Mouse (Mus musculus) ES-E14 (cell line): Measurements from ENCODE around the gene Slc7a9. TPM values are rescaled to one million over a fixed set of nuclear protein-coding genes. Genes with fewer than 3 reads are reported as not detected.

Source experiments
- DNase-seq: peaks from one replicate; pipeline ENCODE4 v3.0.0-alpha.2; 2013; ENCODE audit warnings: low read depth, low spot score
- H3K27ac ChIP-seq: 2 replicates; pipeline ENCODE4 v1.5.1; 2012; ENCODE audit warnings: low read depth, mild to moderate bottlenecking, low read length, moderate library complexity, mixed read lengths; ENCODE audit not compliant: poor library complexity, insufficient read depth, severe bottlenecking
- H3K36me3 ChIP-seq: 2 replicates; pipeline ENCODE4 v1.6.1; 2012; ENCODE audit warnings: mild to moderate bottlenecking, low read length, moderate library complexity, mixed read lengths; ENCODE audit not compliant: control insufficient read depth, poor library complexity, insufficient read depth, severe bottlenecking
- H3K4me1 ChIP-seq, 2 experiments: fragments of 150-350 bp in 1 of 2; sonication (generic) in 1 of 2; 2 replicates each; pipeline ENCODE4 v1.6.1; 2012; ENCODE audit warnings: low read length in 2 of 2, mild to moderate bottlenecking in 1 of 2, mixed read lengths in 1 of 2; ENCODE audit not compliant: control insufficient read depth in 2 of 2, insufficient read depth in 2 of 2, poor library complexity in 1 of 2
- H3K4me3 ChIP-seq, 2 experiments: fragments of 150-350 bp in 1 of 2; sonication (generic) in 1 of 2; 2 replicates each; pipeline ENCODE4 v1.5.1; 2012; ENCODE audit warnings: low read length in 2 of 2, low read depth in 1 of 2, mild to moderate bottlenecking in 1 of 2, mixed read lengths in 1 of 2; ENCODE audit not compliant: insufficient read depth in 1 of 2, poor library complexity in 1 of 2, severe bottlenecking in 1 of 2
- H3K9ac ChIP-seq: 2 replicates; pipeline ENCODE4 v1.6.1; 2012; ENCODE audit warnings: low read depth, mild to moderate bottlenecking, low read length, mixed read lengths; ENCODE audit not compliant: poor library complexity, insufficient read depth, severe bottlenecking
- H3K9me3 ChIP-seq: fragments of 150-350 bp; sonication (generic); 2 replicates; pipeline ENCODE4 v1.6.1; 2012; ENCODE audit warnings: low read depth, mild to moderate bottlenecking, low read length; ENCODE audit not compliant: control insufficient read depth, insufficient read depth
- CHD2 ChIP-seq: IDR thresholded peaks from 2 replicates; pipeline ENCODE4 v1.6.1; 2014; ENCODE audit warnings: mild to moderate bottlenecking, low read depth, low read length, inconsistent platforms
- HCFC1 ChIP-seq: IDR thresholded peaks from 2 replicates; pipeline ENCODE4 v1.6.1; 2012; ENCODE audit warnings: low read length, inconsistent platforms, borderline replicate concordance; ENCODE audit not compliant: insufficient read depth
- MAFK ChIP-seq: IDR thresholded peaks from 2 replicates; pipeline ENCODE4 v1.6.1; 2014; ENCODE audit warnings: mild to moderate bottlenecking, low read depth, low read length, inconsistent platforms; ENCODE audit not compliant: insufficient read depth
- ZC3H11A ChIP-seq: IDR thresholded peaks from 2 replicates; pipeline ENCODE4 v1.6.1; 2012; ENCODE audit warnings: low read depth, mild to moderate bottlenecking, inconsistent platforms, low read length, borderline replicate concordance
- ZNF384 ChIP-seq: IDR thresholded peaks from 2 replicates; pipeline ENCODE4 v1.6.1; 2012; ENCODE audit warnings: low read depth, low read length, inconsistent platforms
- in situ Hi-C, 2 experiments: fragments of 600-800 bp; cut with MboI; formaldehyde crosslinking; loops; one replicate each; pipeline ENCODE4 v1.15.1; 2025; ENCODE audit warnings: low sequenced_read_pairs in 2 of 2, inconsistent platforms in 1 of 2; ENCODE audit not compliant: unreplicated experiment in 2 of 2
- total RNA-seq: library from RNA; depleted of rRNA; stranded (reverse); fragments of 300-350 nt; gene quantifications from 2 replicates; pipeline ENCODE4 v1.2.3, GENCODE M21; 2012; rRNA removed

The Slc7a9 gene
- total RNA-seq, 1 experiment, result 0.62 TPM

- no peaks in the 10 kb centered on the region for H3K9me3 ChIP-seq
- H3K27ac ChIP-seq, result no peak overlapping the region
- H3K4me3 ChIP-seq, result no peak overlapping the region
- DNase-seq, result no peak
- TF ChIP-seq MAFK, result no peak
- TF ChIP-seq ZC3H11A, result no peak
- TF ChIP-seq HCFC1, result no peak
- no peak for TF ChIP-seq CHD2
- no peak for TF ChIP-seq ZNF384
- no peak overlapping the region for H3K9ac ChIP-seq
- peaks cover 21% of the 10 kb centered on the region for H3K36me3 ChIP-seq
- H3K4me1 ChIP-seq, result no peaks in the 10 kb centered on the region
- in situ Hi-C loops, result no loop called here
These were observed 42.4 kb downstream of the Slc7a9 start for GRCm38 (mm10) chr7:35491005-35491404.

GRCm38 (mm10) chr7:35497516-35497915 lies 48.9 kb downstream of the Slc7a9 start:
- H3K4me3 ChIP-seq, result no peak overlapping the region
- in situ Hi-C loops, result no loop called here
- no peak overlapping the region for H3K9ac ChIP-seq
- H3K36me3 ChIP-seq, result peaks cover 14% of the 10 kb centered on the region
- DNase-seq, result no peak
- no peaks in the 10 kb centered on the region for H3K9me3 ChIP-seq
- no peak overlapping the region for H3K27ac ChIP-seq
- no peak for TF ChIP-seq MAFK
- H3K4me1 ChIP-seq, result no peaks in the 10 kb centered on the region

- Histone ChIP-seq H3K9ac (no peak overlapping the region), H3K4me1 (no peaks in the 10 kb centered on the region), H3K27ac (peak overlapping the region; percentile 0; the same call in 1 of the 2 replicates), H3K36me3 (peaks cover 17% of the 10 kb centered on the region), H3K4me3 (no peak overlapping the region), H3K9me3 (no peaks in the 10 kb centered on the region)
- TF ChIP-seq ZC3H11A (no peak), MAFK (no peak), ZNF384 (no peak), CHD2 (no peak), HCFC1 (no peak)
- DNase-seq, result peak; percentile 11
- in situ Hi-C loops, result no loop called here
These were observed 53.4 kb downstream of the Slc7a9 start for GRCm38 (mm10) chr7:35501995-35502394.

Other genes starting within 250 kb of the Slc7a9 start
- 3.1 and 3.7 TPM in 2 replicates for gene Lrp3, start 233.3 kb upstream of the Slc7a9 start, total RNA-seq
- 10.6 and 11.0 TPM in 2 replicates for gene Gpatch1, start 130.4 kb upstream of the Slc7a9 start, total RNA-seq
- 12.6 and 12.7 TPM in 2 replicates for gene Rhpn2, start 114.6 kb upstream of the Slc7a9 start, total RNA-seq
- gene Faap24, start 52.0 kb upstream of the Slc7a9 start, total RNA-seq, result 7.0 and 7.1 TPM in 2 replicates
- 15.3 and 22.5 TPM in 2 replicates for gene Cep89, start 51.8 kb upstream of the Slc7a9 start, total RNA-seq
- gene Tdrd12, start 88.9 kb downstream of the Slc7a9 start, total RNA-seq, result 35.4 and 35.9 TPM in 2 replicates
- gene Nudt19, start 107.5 kb downstream of the Slc7a9 start, total RNA-seq, result 15.8 and 30.0 TPM in 2 replicates
- gene Rgs9bp, start 136.8 kb downstream of the Slc7a9 start, total RNA-seq, result 0.71 and 1.1 TPM in 2 replicates
- gene Ankrd27, start 137.4 kb downstream of the Slc7a9 start, total RNA-seq, result 25.0 and 31.4 TPM in 2 replicates
- gene Pdcd5, start 198.7 kb downstream of the Slc7a9 start, total RNA-seq, result 127 and 164 TPM in 2 replicates